Mouse (Mus musculus): Measurements from ENCODE around the gene Rangrf.

GRCm38 (mm10) chr11:68975601-68976000 is 616 bp upstream of the Rangrf start:
- TF ChIP-seq CTCF (IDR thresholded peaks at IDR 0.05; ENCODE audit: control insufficient read depth, insufficient read depth, insufficient replicate concordance, low read depth, low read length) (no peak), POLR2A (IDR thresholded peaks at IDR 0.05; ENCODE audit: control insufficient read depth, low read depth, low read length) (no peak)

Data from testis, adult 2 months (tissue).